Mouse (Mus musculus) heart, adult 18-20 months (tissue): ENCODE measurements around the gene Gucy1b2. TPM values are rescaled to one million over a fixed set of nuclear protein-coding genes. Genes with fewer than 3 reads are reported as not detected.

Source experiments
- DNase-seq, 2 experiments: peaks; one replicate each; pipeline ENCODE4 v3.0.0; 2021 to 2022; ENCODE audit warnings: mixed read lengths in 1 of 2
- total RNA-seq, 2 experiments: library from RNA; stranded (reverse); gene quantifications; 2 replicates each; pipeline ENCODE4 v1.2.3; 2021

The Gucy1b2 gene
- total RNA-seq, 2 experiments from 2014 or later, result 0.15 TPM; not detected in 1

GRCm38 (mm10) chr14:62446385-62447213, 9.5 kb downstream of the Gucy1b2 start:
- no peak for DNase-seq

GRCm38 (mm10) chr14:62443840-62444430, 12.2 kb downstream of the Gucy1b2 start:
- DNase-seq, result no peak

- DNase-seq, result no peak
These were observed 13.1 kb downstream of the Gucy1b2 start for GRCm38 (mm10) chr14:62442971-62443370.

GRCm38 (mm10) chr14:62440036-62440435, 16.1 kb downstream of the Gucy1b2 start:
- no peak for DNase-seq

- no peak for DNase-seq
These were observed 17.9 kb downstream of the Gucy1b2 start for GRCm38 (mm10) chr14:62438236-62438635.

- no peak for DNase-seq
These were observed 18.3 kb downstream of the Gucy1b2 start for GRCm38 (mm10) chr14:62437806-62438205.

GRCm38 (mm10) chr14:62425277-62425691, 30.8 kb downstream of the Gucy1b2 start:
- DNase-seq, result no peak

- no peak for DNase-seq
These were observed 33.8 kb downstream of the Gucy1b2 start for GRCm38 (mm10) chr14:62422265-62422664.

- DNase-seq, result no peak
These were observed 38.6 kb downstream of the Gucy1b2 start for GRCm38 (mm10) chr14:62417501-62417900.

GRCm38 (mm10) chr14:62416742-62417134, 39.4 kb downstream of the Gucy1b2 start:
- peak; percentile 54 to 57 for DNase-seq

GRCm38 (mm10) chr14:62416007-62416741, 39.9 kb downstream of the Gucy1b2 start:
- DNase-seq, result no peak

GRCm38 (mm10) chr14:62395346-62395745, 60.7 kb downstream of the Gucy1b2 start:
- no peak for DNase-seq

GRCm38 (mm10) chr14:62392754-62393153, 63.3 kb downstream of the Gucy1b2 start:
- no peak for DNase-seq

GRCm38 (mm10) chr14:62389729-62390536, 66.2 kb downstream of the Gucy1b2 start:
- DNase-seq, result no peak

GRCm38 (mm10) chr14:62389064-62389728, 66.9 kb downstream of the Gucy1b2 start:
- peak in 1 of 2 experiments; percentile 33 for DNase-seq

GRCm38 (mm10) chr14:62383786-62384299, 72.2 kb downstream of the Gucy1b2 start:
- DNase-seq, result no peak

GRCm38 (mm10) chr14:62383109-62383508, 73.0 kb downstream of the Gucy1b2 start:
- no peak for DNase-seq

- DNase-seq, result no peak
These were observed 75.5 kb downstream of the Gucy1b2 start for GRCm38 (mm10) chr14:62380606-62381005.

GRCm38 (mm10) chr14:62379391-62379790, 76.7 kb downstream of the Gucy1b2 start:
- no peak for DNase-seq

- DNase-seq, result no peak
These were observed 80.0 kb downstream of the Gucy1b2 start for GRCm38 (mm10) chr14:62376115-62376514.

- DNase-seq, result peak; percentile 58 to 68
These were observed 80.4 kb downstream of the Gucy1b2 start for GRCm38 (mm10) chr14:62375694-62376093.
